Mouse (Mus musculus) regulatory T cell (primary cell): ENCODE results near the gene Pole4.
"Not testable (repeated sequence)": the region's sequence is repeated elsewhere in the genome, so short reads cannot be mapped to it uniquely, and the experiment has no call there.

Experiments used
- in situ Hi-C: fragments of 300-600 bp; cut with MboI, MseI; formaldehyde crosslinking; loops from one replicate; pipeline ENCODE4 v1.15.1; 2025; ENCODE audit warnings: high pct_unique_total_duplicates

Gene Pole4

GRCm38 (mm10) chr6:82715653-82716052, 10.5 kb upstream of the Pole4 start:
- in situ Hi-C loops: no loop called here

- in situ Hi-C loops: no loop called here
Observed at GRCm38 (mm10) chr6:82715253-82715652, 10.1 kb upstream of the Pole4 start.

GRCm38 (mm10) chr6:82714841-82715240, 9.7 kb upstream of the Pole4 start:
- in situ Hi-C loops: no loop called here

- in situ Hi-C loops: no loop called here
Observed at GRCm38 (mm10) chr6:82714243-82714642, 9.1 kb upstream of the Pole4 start.

GRCm38 (mm10) chr6:82707742-82708141, 2.6 kb upstream of the Pole4 start:
- in situ Hi-C loops: loop anchor here (5.0 to 10.0 kb wide), 2 partner anchors 593 to 740 kb away; partner anchors contain the start of gene Mrpl19

- in situ Hi-C loops: loop anchor here (5.0 to 10.0 kb wide), 2 partner anchors 592 to 740 kb away; partner anchors contain the start of gene Mrpl19
Observed at GRCm38 (mm10) chr6:82707241-82707640, 2.1 kb upstream of the Pole4 start.

GRCm38 (mm10) chr6:82703710-82704109, 1.5 kb downstream of the Pole4 start:
- in situ Hi-C loops: loop anchor here (10.0 kb wide), 1 partner anchor 589 kb away; no protein-coding TSS in a partner anchor

GRCm38 (mm10) chr6:82702593-82703017, 2.6 kb downstream of the Pole4 start:
- in situ Hi-C loops: loop anchor here (10.0 kb wide), 1 partner anchor 588 kb away; no protein-coding TSS in a partner anchor

GRCm38 (mm10) chr6:82701296-82701695, 3.9 kb downstream of the Pole4 start:
- in situ Hi-C loops: loop anchor here (10.0 kb wide), 1 partner anchor 586 kb away; no protein-coding TSS in a partner anchor

GRCm38 (mm10) chr6:82699831-82700230, 5.3 kb downstream of the Pole4 start:
- in situ Hi-C loops: loop anchor here (5.0 to 10.0 kb wide), 2 partner anchors 43 to 585 kb away; no protein-coding TSS in a partner anchor

- in situ Hi-C loops: loop anchor here (5.0 kb wide), 1 partner anchor 39 kb away; no protein-coding TSS in a partner anchor
Observed at GRCm38 (mm10) chr6:82696736-82697135, 8.4 kb downstream of the Pole4 start.

GRCm38 (mm10) chr6:82694668-82695067, 10.5 kb downstream of the Pole4 start:
- in situ Hi-C loops: loop anchor here (5.0 kb wide), 1 partner anchor 37 kb away; no protein-coding TSS in a partner anchor

GRCm38 (mm10) chr6:82689474-82689873, 15.7 kb downstream of the Pole4 start:
- in situ Hi-C loops: no loop called here

- in situ Hi-C loops: not testable (repeated sequence)
Observed at GRCm38 (mm10) chr6:82688586-82688985, 16.6 kb downstream of the Pole4 start.

GRCm38 (mm10) chr6:82684136-82684535, 21.0 kb downstream of the Pole4 start:
- in situ Hi-C loops: no loop called here

GRCm38 (mm10) chr6:82679286-82679685, 25.9 kb downstream of the Pole4 start:
- in situ Hi-C loops: not testable (repeated sequence)

- in situ Hi-C loops: not testable (repeated sequence)
Observed at GRCm38 (mm10) chr6:82677629-82678028, 27.5 kb downstream of the Pole4 start.

GRCm38 (mm10) chr6:82666480-82666879, 38.7 kb downstream of the Pole4 start:
- in situ Hi-C loops: no loop called here

- in situ Hi-C loops: loop anchor here (5.0 kb wide), 2 partner anchors 119 to 686 kb away; partner anchors contain the start of genes Hk2 and Mrpl19
Observed at GRCm38 (mm10) chr6:82653169-82653525, 52.0 kb downstream of the Pole4 start.

- in situ Hi-C loops: loop anchor here (5.0 kb wide), 2 partner anchors 120 to 685 kb away; partner anchors contain the start of genes Hk2 and Mrpl19
Observed at GRCm38 (mm10) chr6:82652521-82653168, 52.5 kb downstream of the Pole4 start.

- in situ Hi-C loops: no loop called here
Observed at GRCm38 (mm10) chr6:82649096-82649495, 56.1 kb downstream of the Pole4 start.

GRCm38 (mm10) chr6:82647940-82648655, 57.1 kb downstream of the Pole4 start:
- in situ Hi-C loops: no loop called here
